Mouse (Mus musculus): ENCODE results near the gene Fgf8. TPM values are rescaled to one million over a fixed set of nuclear protein-coding genes. Genes with fewer than 3 reads are reported as not detected.
A peak's percentile ranks its signal among the peaks of the same experiment; 100 is the strongest.

The Fgf8 gene
- polyA plus RNA-seq (2015; fragmentation: Nextera tagmentation; extraction: Ambion mirVana), result 0.25 and 0.37 TPM in 2 replicates

DNA sequence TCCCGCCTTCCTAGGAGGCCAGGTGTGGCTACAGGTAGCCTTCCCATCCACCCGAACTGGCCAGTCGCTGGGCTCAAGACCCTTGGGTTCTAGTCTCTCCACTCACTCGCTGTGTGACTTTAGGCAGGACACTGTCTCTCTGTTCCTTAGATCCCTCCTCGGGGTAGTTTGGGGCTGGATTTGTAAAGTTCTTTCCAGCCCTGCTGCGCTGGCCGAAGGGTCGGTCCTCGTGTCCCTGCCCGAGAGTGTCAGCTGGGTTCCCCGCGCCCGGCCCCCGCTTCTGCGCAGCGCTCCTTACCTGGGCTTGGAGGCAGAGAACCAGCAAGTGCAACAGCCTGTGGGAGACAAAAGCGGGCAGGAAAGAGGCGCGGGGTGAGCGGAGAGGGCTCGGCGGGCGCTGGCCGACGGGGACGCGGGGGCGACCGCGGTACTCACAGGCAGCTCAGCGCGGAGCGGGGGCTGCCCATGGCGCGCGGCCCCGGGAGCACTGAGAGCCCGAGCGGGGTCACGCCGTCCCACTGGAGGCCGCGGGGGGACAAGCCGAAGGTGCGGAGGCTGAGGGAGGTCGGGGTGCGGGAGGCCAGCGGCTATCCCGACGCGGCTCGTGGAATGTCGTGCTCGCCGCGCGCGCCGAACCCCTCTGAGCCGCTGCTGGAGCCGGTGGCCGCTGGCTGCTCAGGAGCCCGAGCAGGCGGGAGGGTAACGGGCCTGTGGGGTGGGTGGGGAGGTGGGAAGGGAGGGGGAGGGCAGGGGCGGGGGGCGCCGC lies at the start of gene Fgf8:
Gene Fgf8, minus strand, starts transcription at position 698 of the 766 bp plus-strand sequence.
- Histone ChIP-seq H3K4me3 (peak within 1 kb of the TSS; percentile 57), H3K9me3 (no peaks in the 10 kb centered on the region), H3K27me3 (replicated peaks) (peaks cover 96% of the 10 kb centered on the region), H3K36me3 (no peaks in the 10 kb centered on the region), H3K4me1 (peaks cover 42% of the 10 kb centered on the region), H3K9ac (peak within 1 kb of the TSS; percentile 75), H3K27ac (replicated peaks) (no peak within 1 kb of the TSS), H3K4me2 (peak within 1 kb of the TSS; percentile 80)
- WGBS, result under 1% methylated on average over 44 of the region's 68 CpGs
- no peak for ATAC-seq (ENCODE audit: extremely low read depth, insufficient number of reproducible peaks, low FRiP score, low TSS enrichment)

DNA sequence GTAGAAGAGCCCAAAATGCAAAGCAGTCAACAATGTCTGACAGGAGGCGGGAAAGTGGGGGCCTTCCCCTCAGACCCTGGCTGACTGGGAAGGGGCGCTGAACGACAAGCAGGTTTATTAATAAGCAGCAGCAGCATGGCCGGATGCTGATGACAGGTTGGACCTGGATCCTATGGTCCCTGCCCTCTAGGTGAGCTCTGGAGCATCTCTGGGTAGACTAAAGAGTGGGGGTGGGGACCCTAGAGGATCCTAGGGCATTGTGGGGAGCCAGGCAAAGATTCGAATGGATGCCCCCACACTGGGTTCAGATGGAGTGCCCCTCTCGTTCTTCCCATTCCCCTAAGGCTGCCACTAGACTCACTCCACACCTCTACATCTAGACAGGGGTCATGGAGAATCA lies 49.7 kb upstream of the Fgf8 start:
- peaks cover 15% of the 10 kb centered on the region for H3K4me1 ChIP-seq
- no peak overlapping the region for H3K4me3 ChIP-seq
- WGBS, result 81% methylated on average over 6 of the region's 6 CpGs
- no peaks in the 10 kb centered on the region for H3K36me3 ChIP-seq
- 0 out of 2 replicates have a peak, but pooled peaks cover 18% of the 10 kb centered on the region for H3K27me3 ChIP-seq (replicated peaks)
- no peak for ATAC-seq (ENCODE audit: extremely low read depth, insufficient number of reproducible peaks, low FRiP score, low TSS enrichment)
- H3K27ac ChIP-seq (replicated peaks), result no peak overlapping the region
- no peaks in the 10 kb centered on the region for H3K9me3 ChIP-seq
- no peak overlapping the region for H3K4me2 ChIP-seq
- no peak overlapping the region for H3K9ac ChIP-seq

DNA sequence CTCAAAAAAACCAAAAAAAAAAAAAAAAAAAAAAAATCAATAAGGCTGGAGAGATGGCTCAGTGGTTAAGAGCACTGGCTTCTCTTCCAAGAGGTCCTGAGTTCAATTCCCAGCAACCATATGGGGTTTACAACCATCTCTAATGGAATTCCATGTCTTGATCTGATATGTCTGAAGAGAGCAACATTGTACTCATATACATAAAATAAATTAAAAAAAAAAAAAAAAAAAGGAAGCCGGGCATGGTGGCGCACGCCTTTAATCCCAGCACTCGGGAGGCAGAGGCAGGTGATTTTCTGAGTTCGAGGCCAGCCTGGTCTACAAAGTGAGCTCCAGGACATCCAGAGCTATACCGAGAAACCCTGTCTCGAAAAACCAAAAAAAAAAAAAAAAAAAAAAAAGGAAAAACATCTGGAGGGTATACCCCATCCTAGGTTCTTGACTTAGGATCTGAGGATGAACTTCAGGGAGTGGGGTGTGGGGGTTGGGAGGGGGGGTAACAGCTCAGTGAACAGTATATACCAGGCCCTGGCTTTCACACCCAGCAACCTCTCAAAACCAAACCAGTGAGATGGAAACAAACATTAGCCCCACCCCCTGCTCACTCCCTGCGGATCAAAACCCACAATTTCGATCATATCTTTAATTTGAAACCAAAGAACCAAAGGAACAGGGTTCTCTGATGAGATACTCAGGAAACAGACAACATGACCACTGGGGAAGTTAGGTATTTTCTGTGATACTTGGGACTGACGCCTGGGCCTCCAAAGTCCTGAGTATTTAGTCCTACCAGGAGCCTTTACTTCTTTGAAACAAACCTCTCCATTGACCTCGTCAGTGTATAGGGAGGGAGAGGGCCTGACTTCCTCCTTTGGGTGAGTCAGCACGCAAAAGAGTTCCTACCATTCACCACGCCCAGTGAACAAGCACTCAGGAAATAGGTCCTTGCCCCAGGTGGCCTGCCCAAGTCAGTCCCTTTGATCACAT lies 47.5 kb upstream of the Fgf8 start:
- Histone ChIP-seq H3K36me3 (no peaks in the 10 kb centered on the region), H3K9me3 (no peaks in the 10 kb centered on the region), H3K27me3 (replicated peaks) (0 out of 2 replicates have a peak, but pooled peaks cover 18% of the 10 kb centered on the region), H3K9ac (no peak overlapping the region), H3K4me3 (no peak overlapping the region), H3K4me2 (no peak overlapping the region), H3K4me1 (peaks cover 7% of the 10 kb centered on the region; the same call in 1 of the 2 replicates), H3K27ac (replicated peaks) (no peak overlapping the region)
- ATAC-seq (ENCODE audit: extremely low read depth, insufficient number of reproducible peaks, low FRiP score, low TSS enrichment), result peak; percentile 44; the same call in 1 of the 2 replicates
- WGBS, result 76% methylated on average over 13 of the region's 13 CpGs

GRCm38 (mm10) chr19:45789365-45789764 lies 46.6 kb upstream of the Fgf8 start:
- H3K4me2 ChIP-seq, result no peak overlapping the region
- no peaks in the 10 kb centered on the region for H3K36me3 ChIP-seq
- ATAC-seq (ENCODE audit: extremely low read depth, insufficient number of reproducible peaks, low FRiP score, low TSS enrichment), result no peak
- no peak overlapping the region for H3K27ac ChIP-seq (replicated peaks)
- H3K9me3 ChIP-seq, result no peaks in the 10 kb centered on the region
- H3K9ac ChIP-seq, result no peak overlapping the region
- 78% methylated on average over 7 of the region's 7 CpGs for WGBS
- H3K4me1 ChIP-seq, result peaks cover 7% of the 10 kb centered on the region; the same call in 1 of the 2 replicates
- H3K27me3 ChIP-seq (replicated peaks), result 0 out of 2 replicates have a peak, but pooled peaks cover 13% of the 10 kb centered on the region
- no peak overlapping the region for H3K4me3 ChIP-seq

DNA sequence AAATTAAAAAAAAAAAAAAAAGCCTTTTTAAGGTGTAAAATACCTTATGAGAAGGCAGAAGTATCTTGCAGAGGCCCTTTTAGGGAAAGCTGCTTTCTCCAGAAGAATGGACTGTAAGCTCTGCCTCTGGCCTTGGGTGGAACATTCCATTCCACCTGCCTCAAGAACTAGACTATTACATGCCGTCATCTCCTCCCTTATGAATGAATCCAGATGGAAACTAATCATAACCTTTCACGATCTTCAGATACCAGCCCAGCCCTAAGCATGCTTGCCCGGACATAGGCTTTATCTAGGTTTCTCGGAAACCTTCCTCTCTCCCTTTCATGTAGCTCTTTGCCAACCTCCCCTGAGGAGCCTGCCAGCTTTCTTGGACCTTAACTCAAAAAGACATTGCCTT lies 45.6 kb upstream of the Fgf8 start:
- Histone ChIP-seq H3K27me3 (replicated peaks) (0 out of 2 replicates have a peak, but pooled peaks cover 4% of the 10 kb centered on the region), H3K27ac (replicated peaks) (no peak overlapping the region), H3K4me2 (no peak overlapping the region), H3K9me3 (no peaks in the 10 kb centered on the region), H3K36me3 (no peaks in the 10 kb centered on the region), H3K4me3 (no peak overlapping the region), H3K4me1 (peaks cover 11% of the 10 kb centered on the region), H3K9ac (no peak overlapping the region)
- WGBS, result 45% methylated on average over 4 of the region's 4 CpGs
- ATAC-seq (ENCODE audit: extremely low read depth, insufficient number of reproducible peaks, low FRiP score, low TSS enrichment), result no peak

- peaks cover 4% of the 10 kb centered on the region; the same call in 1 of the 2 replicates for H3K4me1 ChIP-seq
- no peak overlapping the region for H3K9ac ChIP-seq
- no peak overlapping the region for H3K4me2 ChIP-seq
- ATAC-seq (ENCODE audit: extremely low read depth, insufficient number of reproducible peaks, low FRiP score, low TSS enrichment), result no peak
- no peaks in the 10 kb centered on the region for H3K36me3 ChIP-seq
- H3K9me3 ChIP-seq, result no peaks in the 10 kb centered on the region
- H3K27ac ChIP-seq (replicated peaks), result no peak overlapping the region
- H3K27me3 ChIP-seq (replicated peaks), result no peaks in the 10 kb centered on the region
- 58% methylated on average over 3 of the region's 3 CpGs for WGBS
- H3K4me3 ChIP-seq, result no peak overlapping the region
Measured at GRCm38 (mm10) chr19:45787450-45787849, 44.7 kb upstream of the Fgf8 start.

GRCm38 (mm10) chr19:45785470-45785869 lies 42.8 kb upstream of the Fgf8 start:
- no peak overlapping the region for H3K4me2 ChIP-seq
- no peak overlapping the region for H3K4me3 ChIP-seq
- no peaks in the 10 kb centered on the region for H3K27me3 ChIP-seq (replicated peaks)
- no peak overlapping the region for H3K27ac ChIP-seq (replicated peaks)
- no peaks in the 10 kb centered on the region for H3K9me3 ChIP-seq
- peaks cover 22% of the 10 kb centered on the region for H3K4me1 ChIP-seq
- no peak for ATAC-seq (ENCODE audit: extremely low read depth, insufficient number of reproducible peaks, low FRiP score, low TSS enrichment)
- WGBS, result 59% methylated on average over 3 of the region's 3 CpGs
- H3K9ac ChIP-seq, result no peak overlapping the region
- H3K36me3 ChIP-seq, result peaks cover 7% of the 10 kb centered on the region

- H3K27ac ChIP-seq (replicated peaks), result peak overlapping the region; percentile 80
- H3K27me3 ChIP-seq (replicated peaks), result no peaks in the 10 kb centered on the region
- no peak for ATAC-seq (ENCODE audit: extremely low read depth, insufficient number of reproducible peaks, low FRiP score, low TSS enrichment)
- H3K9me3 ChIP-seq, result no peaks in the 10 kb centered on the region
- peak overlapping the region; percentile 78 for H3K4me2 ChIP-seq
- peak overlapping the region; percentile 83 for H3K4me3 ChIP-seq
- peaks cover 21% of the 10 kb centered on the region for H3K36me3 ChIP-seq
- H3K4me1 ChIP-seq, result peaks cover 35% of the 10 kb centered on the region
- WGBS, result 32% methylated on average over 17 of the region's 17 CpGs
- H3K9ac ChIP-seq, result peak overlapping the region; percentile 76
Measured at GRCm38 (mm10) chr19:45783933-45784576, 41.3 kb upstream of the Fgf8 start.

DNA sequence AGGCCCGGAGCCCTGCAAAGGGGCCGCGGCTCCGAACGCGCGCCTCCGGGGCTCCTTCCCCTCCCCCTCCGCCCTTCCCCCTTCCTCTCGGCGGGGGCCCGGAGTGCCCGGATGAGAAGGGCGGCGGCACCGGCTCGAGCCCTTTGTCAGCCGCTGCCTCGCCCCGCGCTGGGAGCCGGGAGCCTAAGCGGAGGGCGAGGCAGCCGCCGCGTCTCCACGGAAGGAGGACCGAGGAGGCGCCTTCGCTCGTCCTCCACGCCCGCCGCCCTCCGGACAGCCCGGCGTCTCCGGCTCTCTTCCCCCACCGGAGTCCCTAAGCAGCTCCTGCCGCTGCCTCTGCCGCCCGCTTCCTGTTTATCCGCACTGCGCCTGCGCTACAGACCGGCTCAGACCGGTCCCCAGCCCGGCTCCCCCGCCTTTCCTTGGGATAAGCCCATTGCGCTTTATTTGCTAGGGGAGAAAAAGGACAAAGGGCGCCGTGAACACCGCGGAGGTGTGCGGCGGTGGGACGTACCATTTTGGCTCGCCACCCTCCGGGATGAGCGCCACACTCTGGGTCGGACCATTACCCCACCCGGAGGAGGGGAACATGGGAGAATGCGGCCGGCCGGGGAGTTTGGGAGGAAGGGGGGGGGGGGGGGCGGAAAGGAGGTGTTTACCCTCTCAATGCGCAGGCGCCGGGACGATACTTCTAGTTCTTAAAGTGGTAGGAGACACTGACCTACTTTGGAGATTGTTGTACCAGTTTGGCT lies 40.6 kb upstream of the Fgf8 start, which contains the start of gene Mgea5:
Gene Mgea5, minus strand, starts transcription at position 657 of the 752 bp plus-strand sequence.
- Histone ChIP-seq H3K27ac (replicated peaks) (peak within 1 kb of the TSS; percentile 96), H3K4me2 (peak within 1 kb of the TSS; percentile 78), H3K9me3 (no peaks in the 10 kb centered on the region), H3K27me3 (replicated peaks) (no peaks in the 10 kb centered on the region), H3K9ac (peak within 1 kb of the TSS; percentile 95), H3K4me3 (peak within 1 kb of the TSS; percentile 83), H3K36me3 (peaks cover 28% of the 10 kb centered on the region), H3K4me1 (peaks cover 35% of the 10 kb centered on the region)
- WGBS, result under 1% methylated on average over 68 of the region's 71 CpGs
- peak; percentile 95 for ATAC-seq (ENCODE audit: extremely low read depth, insufficient number of reproducible peaks, low FRiP score, low TSS enrichment)

GRCm38 (mm10) chr19:45782315-45783001 lies 39.7 kb upstream of the Fgf8 start:
- Histone ChIP-seq H3K4me1 (peaks cover 35% of the 10 kb centered on the region), H3K9ac (peak overlapping the region; percentile 95), H3K36me3 (peaks cover 37% of the 10 kb centered on the region), H3K4me2 (peak overlapping the region; percentile 73), H3K4me3 (peak overlapping the region; percentile 83), H3K27me3 (replicated peaks) (no peaks in the 10 kb centered on the region), H3K27ac (replicated peaks) (peak overlapping the region; percentile 96), H3K9me3 (no peaks in the 10 kb centered on the region)
- under 1% methylated on average over 36 of the region's 36 CpGs for WGBS
- ATAC-seq (ENCODE audit: extremely low read depth, insufficient number of reproducible peaks, low FRiP score, low TSS enrichment), result peak; percentile 39

Data from heart, embryonic 13.5 days (tissue).